Mouse (Mus musculus) gastrocnemius, postnatal 4 days (tissue): ENCODE measurements around the gene Uvrag. TPM values are rescaled to one million over a fixed set of nuclear protein-coding genes. Genes with fewer than 3 reads are reported as not detected.
"Not testable (repeated sequence)": the region's sequence is repeated elsewhere in the genome, so short reads cannot be mapped to it uniquely, and the experiment has no call there.

Source experiments
- DNase-seq, 2 experiments: peaks; one replicate each; pipeline ENCODE4 v3.0.0; 2021 to 2022; ENCODE audit warnings: low spot score in 2 of 2, mixed read lengths in 2 of 2
- total RNA-seq, 2 experiments: library from RNA; stranded (reverse); gene quantifications; 2 replicates each; pipeline ENCODE4 v1.2.3; 2021

Gene Uvrag
- total RNA-seq, 2 experiments from 2014 or later, result 28.9 to 30.4 TPM

- not testable (repeated sequence) for DNase-seq
These were observed 78.7 kb downstream of the Uvrag start for GRCm38 (mm10) chr7:99062263-99062662.

- no peak for DNase-seq
These were observed 79.8 kb downstream of the Uvrag start for GRCm38 (mm10) chr7:99061056-99061680.

- DNase-seq, result no peak
These were observed 80.5 kb downstream of the Uvrag start for GRCm38 (mm10) chr7:99060476-99060875.

- no peak for DNase-seq
These were observed 81.0 kb downstream of the Uvrag start for GRCm38 (mm10) chr7:99059934-99060333.

- DNase-seq, result no peak
These were observed 83.8 kb downstream of the Uvrag start for GRCm38 (mm10) chr7:99057053-99057630.

GRCm38 (mm10) chr7:99053626-99054025, 87.3 kb downstream of the Uvrag start:
- no peak for DNase-seq

- no peak for DNase-seq
These were observed 88.3 kb downstream of the Uvrag start for GRCm38 (mm10) chr7:99052471-99053241.

GRCm38 (mm10) chr7:99050882-99051281, 90.1 kb downstream of the Uvrag start:
- DNase-seq, result no peak

GRCm38 (mm10) chr7:99049897-99050296, 91.0 kb downstream of the Uvrag start:
- no peak for DNase-seq

- DNase-seq, result no peak
These were observed 94.3 kb downstream of the Uvrag start for GRCm38 (mm10) chr7:99046545-99047206.

GRCm38 (mm10) chr7:99045525-99045924, 95.4 kb downstream of the Uvrag start:
- no peak for DNase-seq

- DNase-seq, result no peak
These were observed 97.0 kb downstream of the Uvrag start for GRCm38 (mm10) chr7:99043923-99044322.

GRCm38 (mm10) chr7:99043322-99043721, 97.6 kb downstream of the Uvrag start:
- DNase-seq, result no peak

GRCm38 (mm10) chr7:99041818-99042217, 99.1 kb downstream of the Uvrag start:
- DNase-seq, result no peak

- DNase-seq, result no peak
These were observed 101.0 kb downstream of the Uvrag start for GRCm38 (mm10) chr7:99039912-99040311.

GRCm38 (mm10) chr7:99036284-99036683, 104.7 kb downstream of the Uvrag start:
- no peak for DNase-seq

- no peak for DNase-seq
These were observed 106.0 kb downstream of the Uvrag start for GRCm38 (mm10) chr7:99034909-99035308.

GRCm38 (mm10) chr7:99033838-99034237, 107.1 kb downstream of the Uvrag start:
- DNase-seq, result no peak

GRCm38 (mm10) chr7:99033314-99033713, 107.6 kb downstream of the Uvrag start:
- DNase-seq, result no peak

- DNase-seq, result no peak
These were observed 108.9 kb downstream of the Uvrag start for GRCm38 (mm10) chr7:99032051-99032450.

- no peak for DNase-seq
These were observed 112.8 kb downstream of the Uvrag start for GRCm38 (mm10) chr7:99028108-99028507.

GRCm38 (mm10) chr7:99027185-99027584, 113.8 kb downstream of the Uvrag start:
- DNase-seq, result no peak
